Mouse (Mus musculus) limb, embryonic 15.5 days (tissue): ENCODE data around the gene Mrps27. TPM values are rescaled to one million over a fixed set of nuclear protein-coding genes. Genes with fewer than 3 reads are reported as not detected.

Source experiments
- ATAC-seq: fragments of 200-750 bp; cut with Nextera tagmentation; 2 replicates; pipeline ENCODE4 v1.8.0; 2017; ENCODE audit warnings: low read depth, moderate TSS enrichment; ENCODE audit not compliant: insufficient number of reproducible peaks, low FRiP score, low TSS enrichment
- H3K27ac ChIP-seq: fragments of 300-500 bp; sonication (generic); 2 replicates; pipeline ENCODE4 v1.5.1; 2015; ENCODE audit warnings: moderate library complexity, mild to moderate bottlenecking, inconsistent platforms
- H3K27me3 ChIP-seq: fragments of 300-500 bp; sonication (generic); 2 replicates; pipeline ENCODE4 v1.6.1; 2015; ENCODE audit warnings: inconsistent platforms
- H3K36me3 ChIP-seq: fragments of 300-500 bp; sonication (generic); 2 replicates; pipeline ENCODE4 v1.6.1; 2015; ENCODE audit warnings: inconsistent platforms
- H3K4me1 ChIP-seq: fragments of 300-500 bp; sonication (generic); 2 replicates; pipeline ENCODE4 v1.6.1; 2015; ENCODE audit warnings: inconsistent platforms
- H3K4me2 ChIP-seq: fragments of 300-500 bp; sonication (generic); 2 replicates; pipeline ENCODE4 v1.6.1; 2015; ENCODE audit warnings: mild to moderate bottlenecking, inconsistent platforms
- H3K4me3 ChIP-seq: fragments of 300-500 bp; sonication (generic); 2 replicates; pipeline ENCODE4 v1.5.1; 2015; ENCODE audit warnings: mild to moderate bottlenecking, inconsistent platforms
- H3K9ac ChIP-seq: fragments of 300-500 bp; sonication (generic); 2 replicates; pipeline ENCODE4 v1.6.1; 2015; ENCODE audit warnings: inconsistent platforms
- H3K9me3 ChIP-seq: fragments of 300-500 bp; sonication (generic); 2 replicates; pipeline ENCODE4 v1.6.1; 2016; ENCODE audit warnings: inconsistent platforms
- WGBS: fragments of 180-500 bp; shearing (Covaris S2); methylation state at CpG from one replicate; pipeline ENCODE4 v1.1.7; 2015; 5-methylcytosine and 5-hydroxymethylcytosine counted together
- polyA plus RNA-seq: library from polyadenylated mRNA; unstranded; fragments of >200 nt; fragmentation: Nextera tagmentation; extraction: Ambion mirVana; gene quantifications from 2 replicates; pipeline ENCODE4 v1.2.1, GENCODE M21; 2015

The Mrps27 gene
- polyA plus RNA-seq, 1 experiment from 2014 or later, result 50.2 TPM

DNA sequence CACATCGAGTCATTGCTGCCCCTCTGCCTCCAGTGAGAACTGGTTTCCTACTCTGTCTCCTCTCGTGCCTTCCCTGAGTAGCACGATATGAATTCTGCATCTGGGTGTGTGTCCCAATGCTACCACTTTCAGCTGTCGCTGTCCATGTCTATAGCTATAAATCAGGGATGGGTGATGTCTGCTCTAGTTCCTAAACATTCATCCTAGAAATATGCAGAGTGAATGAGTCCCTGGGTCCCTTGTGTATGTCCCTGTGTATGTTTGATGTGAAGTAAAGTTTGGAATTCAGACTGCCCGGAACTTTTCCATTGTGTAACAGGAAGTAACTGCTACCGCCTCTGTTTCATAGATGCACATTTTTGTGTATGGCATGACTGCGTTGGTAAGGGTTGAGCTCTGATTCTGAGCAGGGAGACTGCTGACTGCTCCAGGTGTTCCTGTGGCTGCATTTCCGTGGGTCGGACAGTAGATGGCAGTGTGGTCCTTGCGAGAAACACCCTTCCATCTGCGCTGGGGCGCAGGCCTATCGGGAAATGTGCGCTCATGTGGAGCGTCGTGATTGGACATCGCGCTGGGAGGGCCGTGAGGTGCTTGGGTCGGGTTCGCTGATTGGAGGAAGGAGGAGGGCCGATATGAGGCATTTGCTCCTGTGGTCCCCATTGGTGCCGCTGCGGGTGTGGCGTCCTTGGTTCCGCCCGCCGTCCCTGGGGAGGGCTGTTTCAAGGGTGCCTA is 8.3 kb downstream of the Mrps27 start:
- peaks cover 35% of the 10 kb centered on the region for H3K36me3 ChIP-seq
- H3K27me3 ChIP-seq, result no peaks in the 10 kb centered on the region
- peak; percentile 99 for ATAC-seq
- peak overlapping the region; percentile 46 for H3K4me3 ChIP-seq
- 9% methylated on average over 28 of the region's 28 CpGs for WGBS
- H3K9me3 ChIP-seq, result no peaks in the 10 kb centered on the region
- H3K4me1 ChIP-seq, result peaks cover 5% of the 10 kb centered on the region; the same call in 1 of the 2 replicates
- peak overlapping the region; percentile 85 for H3K27ac ChIP-seq
- H3K4me2 ChIP-seq, result peak overlapping the region; percentile 69
- H3K9ac ChIP-seq, result 0 out of 2 replicates have a peak overlapping the region, but pooled peaks have one; percentile 18

DNA sequence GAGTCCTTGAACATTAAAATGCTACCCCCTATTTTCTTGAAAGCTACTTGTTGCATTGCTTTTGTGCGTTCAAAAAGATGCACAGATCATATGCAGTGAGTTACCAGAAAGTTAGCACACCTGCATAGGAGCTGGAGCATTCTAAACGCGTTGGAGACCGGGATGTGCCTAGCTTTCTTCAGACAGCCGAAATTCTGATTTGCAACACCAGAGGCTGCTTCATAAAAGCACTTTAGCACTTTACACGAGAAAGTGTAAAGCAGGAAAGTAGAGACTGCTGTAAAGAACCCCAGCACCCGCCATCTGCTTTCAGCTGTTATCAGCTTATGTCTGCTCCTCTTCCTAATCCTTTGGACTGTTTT is 8.9 kb downstream of the Mrps27 start:
- peak; percentile 3; the same call in 1 of the 2 replicates for ATAC-seq
- H3K27me3 ChIP-seq, result no peaks in the 10 kb centered on the region

DNA sequence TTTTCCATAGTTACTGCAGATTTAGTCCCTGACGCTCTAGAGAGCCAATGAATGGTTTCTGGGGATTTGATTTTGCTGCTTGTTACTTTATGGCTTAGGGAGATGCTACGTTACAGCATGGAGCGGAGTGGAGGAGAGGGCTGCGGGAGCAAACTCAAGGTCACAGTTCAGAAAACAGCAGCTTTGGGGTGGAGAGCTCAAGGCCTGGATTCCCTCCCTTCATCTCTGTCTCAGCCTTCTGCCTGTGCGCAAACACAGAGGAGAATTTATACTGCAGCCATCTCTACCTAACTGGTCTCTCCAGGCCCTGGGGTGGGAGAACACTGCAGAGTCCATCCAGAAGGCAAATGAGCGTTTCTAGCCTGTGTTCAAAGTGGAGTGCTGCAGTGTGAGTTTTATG is 10.5 kb downstream of the Mrps27 start:
- ATAC-seq, result no peak
- H3K9ac ChIP-seq, result no peak overlapping the region
- no peak overlapping the region for H3K27ac ChIP-seq
- no peak overlapping the region for H3K4me3 ChIP-seq
- no peaks in the 10 kb centered on the region for H3K9me3 ChIP-seq
- no peak overlapping the region for H3K4me2 ChIP-seq
- H3K4me1 ChIP-seq, result peaks cover 5% of the 10 kb centered on the region; the same call in 1 of the 2 replicates
- no peaks in the 10 kb centered on the region for H3K27me3 ChIP-seq
- H3K36me3 ChIP-seq, result peaks cover 33% of the 10 kb centered on the region
- WGBS, result 89% methylated on average over 6 of the region's 6 CpGs

More for the DNA sequence above, 8.9 kb downstream of the Mrps27 start:
- H3K4me3 ChIP-seq, result peak overlapping the region; percentile 46
- WGBS, result 5% methylated on average over 7 of the region's 7 CpGs
- H3K27ac ChIP-seq, result peak overlapping the region; percentile 85
- H3K4me1 ChIP-seq, result peaks cover 5% of the 10 kb centered on the region; the same call in 1 of the 2 replicates
- H3K9me3 ChIP-seq, result no peaks in the 10 kb centered on the region
- peaks cover 31% of the 10 kb centered on the region for H3K36me3 ChIP-seq
- 0 out of 2 replicates have a peak overlapping the region, but pooled peaks have one; percentile 18 for H3K9ac ChIP-seq
- H3K4me2 ChIP-seq, result peak overlapping the region; percentile 69

DNA sequence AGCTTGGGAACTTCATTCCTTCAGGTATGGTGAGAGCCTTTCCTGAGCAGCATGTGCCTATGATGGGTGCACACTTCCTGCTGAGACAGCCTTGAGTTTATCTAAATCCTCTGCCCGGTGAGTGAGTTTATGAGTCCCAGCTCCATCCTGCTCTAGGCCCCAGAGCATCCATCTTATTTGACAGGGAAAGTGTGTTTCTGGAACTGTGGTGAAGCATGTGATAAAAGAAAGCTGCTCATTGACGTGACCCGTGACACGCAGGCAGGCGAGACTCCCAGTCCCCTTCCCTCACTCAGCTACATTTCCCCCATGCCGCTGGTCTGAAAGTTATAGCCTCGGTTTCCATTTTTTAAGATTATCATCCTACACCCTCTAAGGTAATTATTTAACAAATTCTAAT is 11.3 kb downstream of the Mrps27 start:
- H3K27ac ChIP-seq, result no peak overlapping the region
- peaks cover 30% of the 10 kb centered on the region for H3K36me3 ChIP-seq
- H3K4me3 ChIP-seq, result no peak overlapping the region
- 71% methylated on average over 7 of the region's 7 CpGs for WGBS
- H3K4me1 ChIP-seq, result peaks cover 5% of the 10 kb centered on the region; the same call in 1 of the 2 replicates
- ATAC-seq, result no peak
- H3K4me2 ChIP-seq, result no peak overlapping the region
- H3K27me3 ChIP-seq, result no peaks in the 10 kb centered on the region
- H3K9ac ChIP-seq, result no peak overlapping the region
- no peaks in the 10 kb centered on the region for H3K9me3 ChIP-seq

DNA sequence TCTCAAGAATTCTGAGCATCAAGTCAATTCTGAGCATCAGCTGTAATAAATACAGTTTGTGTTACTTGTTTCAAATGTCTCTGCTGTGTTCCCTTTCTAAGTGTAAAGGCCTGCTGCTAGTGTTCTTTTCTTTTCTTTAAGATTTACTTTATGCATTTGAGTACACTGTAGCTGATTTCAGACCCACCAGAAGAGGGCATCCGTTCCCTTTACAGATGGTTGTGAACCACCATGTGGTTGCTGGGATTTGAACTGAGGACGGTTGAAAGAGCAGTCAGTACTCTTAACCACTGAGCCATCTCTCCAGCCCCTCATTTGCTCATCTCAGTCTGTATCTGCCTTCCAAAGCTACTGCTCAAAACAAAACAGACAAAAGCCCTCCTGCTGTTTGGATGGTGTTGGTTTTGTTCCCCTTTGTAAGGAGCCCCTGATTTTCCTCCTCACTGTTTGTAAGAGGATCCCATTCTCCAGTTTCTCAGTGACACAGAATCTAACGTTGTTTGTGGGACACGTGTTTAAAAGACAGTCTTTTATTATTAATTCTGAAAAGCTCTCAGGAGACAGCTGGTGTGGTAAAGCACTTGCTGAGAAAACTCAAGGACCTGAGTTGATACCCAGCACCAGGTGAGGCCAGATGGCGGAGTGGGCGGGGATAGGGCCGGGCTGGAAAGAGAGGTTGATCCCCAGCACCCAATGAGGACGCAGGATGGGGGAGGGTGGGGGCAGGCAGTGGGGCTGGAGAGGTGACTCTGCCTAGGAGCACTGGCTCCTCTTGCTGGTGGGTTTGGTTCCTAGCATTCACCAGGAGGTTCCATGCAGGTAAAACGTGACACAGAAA is 12.1 kb downstream of the Mrps27 start:
- WGBS, result 47% methylated on average over 9 of the region's 9 CpGs
- peaks cover 5% of the 10 kb centered on the region; the same call in 1 of the 2 replicates for H3K4me1 ChIP-seq
- ATAC-seq, result no peak
- H3K27ac ChIP-seq, result no peak overlapping the region
- no peaks in the 10 kb centered on the region for H3K9me3 ChIP-seq
- H3K4me3 ChIP-seq, result no peak overlapping the region
- no peak overlapping the region for H3K9ac ChIP-seq
- H3K27me3 ChIP-seq, result no peaks in the 10 kb centered on the region
- no peak overlapping the region for H3K4me2 ChIP-seq
- peaks cover 23% of the 10 kb centered on the region; the same call in 1 of the 2 replicates for H3K36me3 ChIP-seq

DNA sequence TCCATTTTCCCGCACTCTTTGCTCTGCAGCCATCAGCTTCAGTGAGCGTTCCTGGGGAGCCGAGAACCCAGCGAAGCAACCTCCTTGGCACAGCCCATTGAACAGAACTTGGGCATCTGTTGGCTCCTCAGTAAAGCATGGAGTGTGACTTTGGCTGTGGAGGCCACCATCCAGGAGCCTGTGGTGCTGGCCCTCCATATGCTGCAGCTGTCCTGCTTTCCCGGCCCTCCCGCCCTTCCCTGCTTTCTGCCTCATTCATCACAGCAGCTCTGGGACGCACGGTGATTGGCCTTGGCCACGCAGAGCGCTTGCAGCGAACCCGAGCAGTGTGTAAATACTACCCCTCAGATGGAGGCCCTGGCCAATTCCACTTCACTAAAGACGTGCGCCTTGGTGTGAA is 14.3 kb downstream of the Mrps27 start:
- H3K9me3 ChIP-seq, result no peaks in the 10 kb centered on the region
- H3K9ac ChIP-seq, result no peak overlapping the region
- no peak overlapping the region for H3K4me2 ChIP-seq
- H3K36me3 ChIP-seq, result peaks cover 26% of the 10 kb centered on the region; the same call in 1 of the 2 replicates
- H3K4me1 ChIP-seq, result 0 out of 2 replicates have a peak, but pooled peaks cover under 1% of the 10 kb centered on the region
- ATAC-seq, result no peak
- H3K27me3 ChIP-seq, result no peaks in the 10 kb centered on the region
- no peak overlapping the region for H3K4me3 ChIP-seq
- no peak overlapping the region for H3K27ac ChIP-seq
- 84% methylated on average over 14 of the region's 14 CpGs for WGBS

DNA sequence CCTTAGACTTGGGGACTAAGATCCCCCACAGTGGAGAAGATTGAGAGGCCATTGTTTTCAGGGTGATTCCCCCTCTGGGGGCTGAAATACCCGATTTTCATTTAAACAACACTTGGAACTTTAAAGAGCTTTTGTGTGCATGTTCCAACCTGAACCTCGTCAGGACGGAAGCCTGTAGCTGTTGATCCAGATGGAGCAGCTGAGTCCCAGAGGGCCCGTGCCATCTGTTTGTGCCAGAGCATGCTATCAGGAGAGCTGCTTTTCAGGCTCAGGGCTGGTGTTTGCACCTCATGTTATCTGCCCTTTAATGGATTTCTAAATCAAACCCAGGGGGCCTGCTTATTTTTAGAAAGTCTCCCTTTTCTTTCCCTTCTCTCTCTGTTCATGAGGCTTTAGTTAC is 19.3 kb downstream of the Mrps27 start:
- no peak for ATAC-seq
- H3K9ac ChIP-seq, result no peak overlapping the region
- no peaks in the 10 kb centered on the region for H3K4me1 ChIP-seq
- H3K27me3 ChIP-seq, result no peaks in the 10 kb centered on the region
- H3K4me3 ChIP-seq, result no peak overlapping the region
- H3K36me3 ChIP-seq, result peaks cover 41% of the 10 kb centered on the region
- H3K9me3 ChIP-seq, result no peaks in the 10 kb centered on the region
- H3K4me2 ChIP-seq, result no peak overlapping the region
- WGBS, result 49% methylated on average over 4 of the region's 4 CpGs
- H3K27ac ChIP-seq, result no peak overlapping the region

DNA sequence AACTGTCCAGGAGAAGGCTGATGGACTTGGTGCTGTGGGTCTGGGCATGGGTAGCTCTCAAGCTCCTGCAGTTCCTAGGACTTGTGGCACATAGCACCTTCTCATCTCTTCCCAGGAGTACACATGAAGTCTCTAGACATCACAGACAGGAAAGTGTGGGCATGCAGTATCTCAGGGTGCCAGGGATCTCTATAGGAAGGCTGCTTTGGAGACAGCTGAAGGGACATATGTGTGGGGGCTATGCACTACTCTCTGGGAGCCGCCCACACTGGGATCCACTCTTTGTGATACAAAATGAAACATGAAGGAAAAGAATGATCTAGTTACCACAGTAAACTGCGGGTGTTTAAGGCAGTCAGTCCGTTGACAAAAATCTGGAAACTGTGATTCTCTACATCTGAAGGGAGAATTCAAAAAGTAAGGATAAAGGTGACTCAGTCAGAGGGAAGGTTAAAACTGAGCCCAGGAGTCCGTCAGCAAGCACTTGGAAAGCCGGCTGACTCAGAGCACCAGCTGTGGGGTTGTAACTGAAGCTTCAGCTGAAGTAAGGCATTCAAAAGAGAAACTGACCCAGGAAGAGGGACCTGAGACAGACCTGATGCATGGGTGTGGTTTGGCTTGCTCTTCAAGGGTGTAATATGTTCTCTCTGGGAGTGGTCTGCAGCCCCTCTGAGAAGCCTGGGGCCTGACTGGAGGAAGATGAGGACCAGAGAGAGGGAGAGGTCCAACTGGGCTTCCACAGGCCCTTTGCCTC is 22.0 kb downstream of the Mrps27 start:
- Histone ChIP-seq H3K36me3 (peaks cover 37% of the 10 kb centered on the region), H3K9ac (no peak overlapping the region)
- 77% methylated on average over 5 of the region's 5 CpGs for WGBS

DNA sequence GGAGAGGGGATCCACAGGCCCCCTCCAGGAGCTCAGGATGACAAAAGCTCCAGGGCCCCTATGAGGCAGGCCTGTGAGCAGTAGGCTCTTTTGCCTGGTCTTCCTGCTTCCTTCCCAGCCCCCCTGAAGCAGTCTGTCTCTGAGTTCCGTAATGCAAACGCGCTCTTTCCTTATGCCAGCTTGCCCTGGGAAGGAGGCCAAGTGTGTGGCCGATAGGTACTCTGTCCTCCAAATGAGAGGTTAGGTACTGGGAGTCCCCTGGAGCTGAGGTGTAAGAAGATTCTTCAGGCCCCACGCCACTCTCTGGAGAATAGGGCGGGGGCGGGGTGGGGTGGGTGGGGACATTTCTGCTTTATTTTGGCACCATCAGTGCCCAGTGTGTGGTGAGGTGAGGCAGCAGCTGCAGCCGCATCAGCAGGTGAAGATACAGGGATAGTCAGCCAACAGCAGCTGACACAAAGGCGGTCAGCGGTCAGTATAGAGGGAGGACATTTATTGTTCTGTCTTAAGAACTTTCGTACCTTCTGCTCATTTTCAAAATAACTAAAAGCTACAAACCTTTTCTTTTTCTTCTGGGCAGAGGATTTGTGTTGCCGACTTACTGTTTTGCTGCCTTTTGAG is 23.1 kb downstream of the Mrps27 start:
- ATAC-seq, result no peak
- H3K9ac ChIP-seq, result no peak overlapping the region
- no peak overlapping the region for H3K4me2 ChIP-seq
- no peak overlapping the region for H3K27ac ChIP-seq
- WGBS, result 88% methylated on average over 12 of the region's 12 CpGs
- no peaks in the 10 kb centered on the region for H3K9me3 ChIP-seq
- peaks cover 33% of the 10 kb centered on the region for H3K36me3 ChIP-seq
- H3K4me1 ChIP-seq, result no peaks in the 10 kb centered on the region
- no peaks in the 10 kb centered on the region for H3K27me3 ChIP-seq
- no peak overlapping the region for H3K4me3 ChIP-seq

More for the DNA sequence above, 22.0 kb downstream of the Mrps27 start:
- Histone ChIP-seq H3K4me2 (no peak overlapping the region), H3K9me3 (no peaks in the 10 kb centered on the region), H3K27me3 (no peaks in the 10 kb centered on the region), H3K4me3 (no peak overlapping the region), H3K4me1 (no peaks in the 10 kb centered on the region), H3K27ac (no peak overlapping the region)
- ATAC-seq, result no peak

DNA sequence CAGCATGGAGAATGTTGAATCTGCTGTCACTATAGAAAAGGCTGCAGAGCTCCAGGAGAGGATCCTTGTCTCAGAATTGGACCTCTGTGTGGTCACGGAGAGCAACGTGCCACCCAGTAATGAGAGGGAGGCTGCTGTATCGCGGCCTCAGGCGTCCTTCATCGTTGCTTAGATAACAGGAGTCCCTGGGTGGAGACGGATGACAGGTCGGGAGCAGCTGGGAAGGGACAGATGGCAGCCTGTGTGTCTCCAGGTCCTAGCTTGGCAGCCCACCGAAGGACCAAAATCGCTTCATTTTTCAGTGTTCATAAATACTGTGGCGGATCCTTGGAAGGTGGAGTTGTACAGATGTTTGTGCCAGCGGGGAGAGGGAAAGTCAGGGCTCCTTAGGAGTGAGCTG is 24.5 kb downstream of the Mrps27 start:
- H3K4me2 ChIP-seq, result no peak overlapping the region
- 77% methylated on average over 12 of the region's 12 CpGs for WGBS
- H3K27me3 ChIP-seq, result no peaks in the 10 kb centered on the region
- no peak for ATAC-seq
- H3K9ac ChIP-seq, result no peak overlapping the region
- peaks cover 31% of the 10 kb centered on the region for H3K36me3 ChIP-seq
- H3K4me1 ChIP-seq, result no peaks in the 10 kb centered on the region
- no peak overlapping the region for H3K27ac ChIP-seq
- H3K9me3 ChIP-seq, result no peaks in the 10 kb centered on the region
- no peak overlapping the region for H3K4me3 ChIP-seq

DNA sequence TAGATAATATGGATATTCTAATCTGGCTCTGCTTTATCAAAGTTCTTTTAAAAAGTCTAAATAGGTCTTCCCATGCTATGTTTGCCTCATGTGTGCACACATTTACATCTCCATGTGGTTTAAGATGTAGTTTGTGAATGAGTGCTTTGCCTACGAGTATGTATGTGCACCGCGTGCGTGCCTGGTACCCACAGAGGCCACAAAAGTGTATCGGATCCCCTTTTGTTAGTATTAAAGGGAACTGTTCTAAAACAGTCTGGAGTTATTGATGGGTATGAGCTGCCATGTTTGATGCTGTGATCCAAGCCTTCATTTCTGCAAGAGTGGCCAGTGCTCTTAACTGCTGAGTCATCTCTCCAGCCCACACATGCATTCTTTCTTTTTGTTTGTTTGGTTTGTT is 26.7 kb downstream of the Mrps27 start:
- Histone ChIP-seq H3K27ac (no peak overlapping the region), H3K4me1 (no peaks in the 10 kb centered on the region), H3K9ac (no peak overlapping the region), H3K27me3 (no peaks in the 10 kb centered on the region), H3K36me3 (peaks cover 15% of the 10 kb centered on the region; the same call in 1 of the 2 replicates), H3K4me3 (no peak overlapping the region), H3K4me2 (no peak overlapping the region), H3K9me3 (no peaks in the 10 kb centered on the region)
- WGBS, result 92% methylated on average over 5 of the region's 5 CpGs
- ATAC-seq, result no peak
